Mouse (Mus musculus) cerebellum, postnatal 4 days (tissue): ENCODE data around the gene Sh3glb1.

Experiments used
- DNase-seq, 2 experiments: peaks; one replicate each; pipeline ENCODE4 v3.0.0; 2022; ENCODE audit warnings: low spot score in 2 of 2, mixed read lengths in 1 of 2

Gene Sh3glb1

DNA sequence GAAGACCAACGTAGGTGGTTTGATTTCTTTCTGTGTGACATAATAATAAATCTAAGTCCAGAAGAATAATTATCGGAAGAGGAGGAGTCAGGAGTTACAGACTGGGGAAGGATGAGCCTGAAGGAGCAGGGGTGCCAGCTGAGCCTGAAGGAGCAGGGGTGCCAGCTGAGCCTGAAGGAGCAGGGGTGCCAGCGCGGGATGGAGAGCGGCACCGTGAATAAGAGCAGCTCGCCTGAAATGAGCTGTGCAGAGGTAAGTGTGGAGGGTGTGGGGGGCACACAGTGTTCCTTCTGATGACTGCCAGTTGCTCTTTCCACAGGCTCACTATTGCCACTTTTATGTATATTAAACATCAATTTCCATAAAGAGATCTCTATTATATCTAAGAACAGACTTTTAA is 5.1 kb downstream of the Sh3glb1 start:
- no peak for DNase-seq

DNA sequence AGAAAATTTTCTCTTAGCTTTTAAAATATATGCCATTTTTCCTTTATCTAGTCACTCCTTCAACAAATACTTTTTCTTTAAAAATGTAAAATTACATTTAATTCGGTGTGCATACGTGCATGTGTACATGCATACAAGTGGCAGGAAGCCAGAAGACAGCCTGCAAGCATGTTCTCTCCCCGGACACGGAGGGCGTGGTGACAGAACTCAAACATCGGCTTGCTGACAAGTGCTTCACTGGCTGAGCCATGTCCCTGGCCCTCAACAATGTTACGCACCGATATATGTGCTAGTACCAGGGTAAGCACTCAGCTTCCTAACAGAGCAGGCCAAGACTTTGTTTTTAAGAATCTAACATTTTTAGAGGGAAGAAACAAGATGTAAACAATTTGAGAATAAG is 5.5 kb downstream of the Sh3glb1 start:
- DNase-seq = no peak

DNA sequence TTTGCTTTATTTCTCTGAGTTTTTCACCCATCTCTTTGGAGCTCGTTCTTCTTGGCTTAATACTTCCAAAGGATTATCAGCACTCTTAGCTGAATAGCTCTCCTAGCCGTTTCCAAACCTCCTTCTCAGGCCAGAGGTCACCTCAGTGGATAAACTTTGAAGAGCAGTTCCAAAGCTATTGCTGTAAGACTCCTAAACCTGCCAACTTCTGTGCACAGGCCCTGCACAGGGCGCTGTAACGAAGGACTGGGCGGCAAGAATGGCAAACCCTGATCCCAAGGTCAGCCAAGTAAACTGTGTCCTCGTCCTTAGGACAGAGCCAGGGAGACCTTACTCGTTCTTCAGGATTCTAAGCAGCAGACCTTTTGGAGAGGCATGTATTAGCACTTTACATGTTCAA is 6.0 kb downstream of the Sh3glb1 start:
- DNase-seq = no peak

DNA sequence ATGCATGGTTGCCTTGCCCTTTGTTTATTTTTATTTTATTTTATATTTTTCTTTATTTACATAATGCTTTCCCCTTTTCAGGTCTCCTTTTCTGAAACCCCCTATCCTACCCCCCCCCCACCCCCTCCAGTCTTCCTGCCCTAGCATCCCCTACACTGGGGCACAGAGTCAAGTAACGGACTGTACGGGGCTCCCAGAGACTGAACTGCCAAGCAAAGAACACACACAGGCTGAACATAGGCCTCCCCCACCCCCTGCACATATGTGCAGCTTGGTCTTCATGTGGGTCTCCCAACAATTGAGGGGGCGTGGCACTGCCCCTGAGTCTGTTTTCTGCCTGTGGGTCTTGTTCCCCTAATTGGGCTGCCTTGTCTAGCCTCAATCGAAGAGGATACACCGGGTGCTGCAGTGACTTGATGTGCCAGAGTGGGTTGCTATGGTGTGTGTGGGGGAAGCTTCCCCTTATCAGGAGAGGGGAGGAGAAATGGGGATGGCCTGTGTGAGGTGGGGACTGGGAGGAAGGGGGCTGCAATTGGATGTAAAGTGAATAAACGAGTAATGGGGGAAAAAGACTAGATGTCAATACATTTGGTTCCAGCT is 8.4 kb downstream of the Sh3glb1 start:
- DNase-seq = no peak

DNA sequence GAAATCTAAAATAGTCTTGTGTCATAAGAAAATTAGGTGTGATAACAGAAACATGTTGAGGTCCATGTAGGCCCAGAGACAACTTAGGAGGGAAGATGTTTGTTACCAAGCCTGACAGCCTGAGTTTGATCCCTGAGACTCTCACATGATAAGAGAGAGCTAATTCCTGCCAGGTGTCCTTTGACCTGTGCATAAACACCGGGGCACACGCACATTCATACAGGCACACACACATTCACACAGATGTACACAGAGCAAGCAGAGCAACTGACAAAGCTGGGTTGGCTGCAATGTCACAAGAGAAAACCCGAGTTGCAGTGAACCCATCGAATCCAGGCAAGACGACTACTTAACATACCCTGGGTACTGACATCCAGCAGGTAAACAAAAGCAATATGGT is 11.5 kb downstream of the Sh3glb1 start:
- no peak for DNase-seq

DNA sequence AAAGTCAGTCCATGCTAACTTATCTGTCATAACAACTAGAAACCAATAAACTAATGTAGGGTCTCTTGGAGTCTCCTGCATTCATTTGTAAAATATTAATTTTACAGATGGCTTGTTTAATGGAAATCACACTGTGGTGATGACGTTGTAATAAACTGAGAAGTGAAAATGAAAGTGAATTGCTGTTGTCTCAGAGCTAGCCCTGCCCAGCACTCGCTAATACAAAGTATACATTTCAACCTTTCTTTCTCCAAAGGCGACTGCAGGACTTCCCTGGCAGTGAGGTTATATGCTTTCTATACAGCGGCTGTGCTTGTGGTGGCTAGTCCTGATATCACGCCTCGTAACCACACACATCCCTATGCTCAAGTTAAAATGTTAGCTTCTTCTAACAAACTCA is 16.2 kb downstream of the Sh3glb1 start:
- no peak for DNase-seq

DNA sequence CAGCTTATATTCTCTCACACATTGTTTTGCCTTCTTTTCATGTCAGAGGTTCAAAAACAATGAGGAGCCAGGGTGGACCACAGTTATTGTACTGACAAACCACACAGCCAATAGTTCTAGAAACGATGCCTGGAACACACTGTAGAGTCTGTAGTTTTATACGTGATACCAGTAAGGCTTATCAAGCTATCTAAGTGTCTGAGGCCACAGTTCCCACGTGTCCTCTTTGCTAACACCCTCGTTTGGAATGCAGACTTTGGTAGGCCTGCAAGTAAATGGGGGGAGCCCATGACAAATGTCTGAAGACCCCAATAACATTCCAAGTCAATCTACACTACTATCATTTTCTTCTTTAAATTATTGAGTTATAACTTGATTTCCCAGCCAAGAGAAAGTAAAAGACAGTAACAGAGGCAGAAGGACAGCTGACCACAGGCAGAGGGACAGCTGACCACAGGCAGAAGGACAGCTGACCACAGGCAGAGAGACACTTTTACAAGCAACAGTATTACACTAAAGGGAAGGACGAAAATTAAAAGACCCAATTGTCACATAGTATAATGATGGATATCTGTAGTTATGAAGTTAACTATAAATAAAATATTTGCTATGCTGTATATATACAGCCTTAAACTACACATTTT is 21.2 kb downstream of the Sh3glb1 start:
- DNase-seq = no peak

DNA sequence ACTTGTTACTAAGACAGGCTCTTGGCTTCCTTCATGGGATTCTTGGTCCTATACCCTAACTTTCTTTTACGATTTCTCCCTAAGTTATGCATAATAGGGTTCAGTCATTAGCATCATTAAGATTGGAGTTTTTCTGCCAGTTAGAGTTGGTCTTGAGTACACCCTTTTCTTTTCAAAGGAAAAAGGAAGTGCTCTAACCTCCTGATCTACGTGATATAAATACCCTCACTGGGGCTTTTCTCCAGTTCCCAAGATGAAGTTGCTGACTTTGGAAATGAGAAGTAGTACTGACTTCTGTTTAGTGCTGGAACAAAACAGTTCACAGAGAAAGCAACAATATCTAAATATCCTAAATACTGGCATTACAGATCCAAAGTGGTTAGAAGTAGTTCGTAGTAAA is 22.2 kb downstream of the Sh3glb1 start:
- DNase-seq = no peak

DNA sequence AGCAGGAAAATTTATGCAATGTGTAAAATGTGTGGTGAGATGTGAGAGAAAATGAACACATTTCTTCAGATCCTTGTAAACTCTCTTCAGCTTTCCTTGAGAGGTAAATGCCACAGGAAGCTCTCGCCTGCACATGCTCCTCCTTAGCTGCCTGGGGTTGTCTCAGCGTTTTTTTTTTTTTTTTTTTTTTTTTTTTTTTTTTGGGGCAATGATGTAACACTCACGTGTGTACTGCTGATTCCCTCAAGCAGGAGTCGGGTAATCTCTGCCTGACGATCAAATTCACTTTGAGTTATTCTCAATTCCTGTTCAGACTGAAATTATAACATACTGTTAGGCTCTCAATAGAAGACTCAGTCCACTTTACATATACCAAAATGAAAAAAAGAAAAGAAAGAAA is 23.0 kb downstream of the Sh3glb1 start:
- no peak for DNase-seq

DNA sequence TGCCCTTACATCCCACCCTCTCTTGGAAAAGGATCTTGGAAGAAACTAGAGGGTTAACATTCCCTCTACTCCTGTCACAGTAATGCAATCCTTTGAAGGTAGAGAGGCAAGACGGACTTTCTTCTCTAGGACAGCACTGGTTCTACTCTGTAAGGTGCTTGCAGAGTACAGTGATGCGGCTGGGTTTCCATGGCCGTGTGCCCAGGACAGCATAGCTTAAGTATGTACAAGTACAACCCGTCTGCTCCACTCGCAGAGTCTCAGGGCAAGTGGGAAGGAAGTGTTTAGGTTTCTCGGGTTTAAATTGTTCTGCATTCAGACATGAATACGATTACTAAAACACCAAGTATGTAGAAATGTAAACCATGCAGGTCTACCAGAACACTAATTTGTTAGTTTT is 25.2 kb downstream of the Sh3glb1 start:
- DNase-seq = no peak

DNA sequence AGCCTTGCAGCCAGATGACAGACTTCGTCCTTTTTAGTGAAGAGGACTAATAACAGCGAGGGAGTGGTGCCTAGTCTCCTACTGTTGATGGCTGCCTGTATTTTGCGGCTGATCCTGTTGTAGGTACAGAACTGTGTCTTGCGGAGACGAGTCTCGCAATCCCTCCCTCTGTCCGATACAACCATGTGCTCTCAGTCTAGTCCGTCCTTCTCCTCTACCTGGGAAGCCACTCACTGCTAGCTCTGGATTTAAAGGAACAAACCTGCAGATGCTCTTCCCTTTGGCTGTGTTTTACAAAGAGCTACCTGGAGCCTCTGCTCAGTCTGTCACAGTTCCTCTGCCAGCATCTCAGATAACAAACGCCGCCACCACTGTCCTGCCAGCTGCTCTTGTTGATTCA is 26.1 kb downstream of the Sh3glb1 start:
- DNase-seq = no peak

DNA sequence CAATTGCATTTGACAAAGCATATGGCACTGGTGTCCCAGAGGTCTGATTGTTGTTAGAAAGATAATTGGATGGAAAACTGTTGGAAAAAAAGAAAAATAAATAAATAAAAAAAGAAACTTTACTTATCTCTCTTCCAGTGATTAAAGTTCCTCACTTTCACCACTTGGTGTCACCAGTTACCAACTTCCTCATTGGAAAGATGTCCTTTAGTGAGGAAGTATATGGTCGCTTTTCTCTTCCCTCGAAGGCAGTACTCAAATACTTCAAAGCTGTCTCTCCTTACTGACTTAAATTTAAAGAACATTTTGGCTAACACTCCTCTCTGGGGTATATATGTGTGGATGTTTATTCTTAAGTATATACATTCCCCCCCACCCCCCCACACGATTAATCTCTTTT is 28.1 kb downstream of the Sh3glb1 start:
- no peak for DNase-seq

DNA sequence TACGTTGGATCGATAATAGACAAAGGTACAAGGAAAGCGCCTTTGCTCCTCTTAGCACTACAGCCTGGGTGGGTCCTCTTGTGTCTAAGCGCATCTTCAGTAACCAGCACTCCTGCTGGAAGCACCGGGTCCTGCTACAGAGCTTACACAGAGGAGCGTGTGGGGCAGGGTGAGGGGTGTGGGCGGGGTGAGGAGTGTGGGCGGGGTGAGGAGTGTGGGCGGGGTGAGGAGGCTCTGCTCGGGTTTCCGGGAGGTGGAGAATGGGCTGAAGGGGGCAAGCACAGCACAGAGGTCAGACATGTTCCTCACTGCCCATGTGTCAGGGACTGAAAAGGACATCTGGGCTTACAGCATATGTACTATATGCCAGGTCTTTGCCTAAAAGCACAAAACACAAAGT is 30.9 kb downstream of the Sh3glb1 start:
- no peak for DNase-seq

DNA sequence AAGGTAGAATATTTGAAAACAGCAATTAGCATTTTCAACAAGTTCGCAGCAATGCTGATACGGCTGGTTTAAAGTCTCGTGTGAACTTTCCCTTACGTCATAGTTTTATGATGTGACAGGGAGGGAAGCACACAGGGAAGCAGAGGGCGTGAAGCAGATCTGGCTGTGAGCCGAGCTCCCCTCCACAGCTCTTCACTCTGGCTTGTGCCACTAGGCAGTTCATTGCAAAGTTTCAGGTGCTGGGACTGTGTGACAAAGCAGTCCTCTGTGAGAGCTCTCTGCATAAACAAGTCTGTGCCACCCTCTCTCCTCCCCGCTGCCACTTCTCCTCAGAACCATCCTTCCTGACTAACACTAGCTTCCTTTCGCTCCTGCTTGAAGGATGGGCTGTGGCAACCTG is 31.9 kb downstream of the Sh3glb1 start:
- DNase-seq = no peak

DNA sequence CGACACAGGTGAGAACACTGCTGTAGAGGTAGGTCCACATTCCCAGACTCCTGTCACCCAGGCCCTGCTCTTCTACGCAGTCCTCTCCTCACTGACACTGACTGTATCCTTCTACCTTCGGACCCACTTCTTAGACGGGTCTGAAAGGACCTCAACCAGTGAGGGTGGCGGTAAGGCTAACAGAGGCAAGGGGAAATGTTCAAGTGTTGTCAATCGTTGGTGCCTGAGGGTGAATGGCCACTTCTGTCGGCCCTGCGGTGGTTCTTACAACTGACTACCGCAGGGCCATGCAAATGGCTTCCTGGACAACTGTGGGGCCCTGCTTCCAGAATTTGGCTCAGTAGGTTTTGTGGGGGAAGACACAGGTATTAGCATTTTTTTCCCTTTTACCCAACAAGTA is 32.5 kb downstream of the Sh3glb1 start:
- DNase-seq = no peak

DNA sequence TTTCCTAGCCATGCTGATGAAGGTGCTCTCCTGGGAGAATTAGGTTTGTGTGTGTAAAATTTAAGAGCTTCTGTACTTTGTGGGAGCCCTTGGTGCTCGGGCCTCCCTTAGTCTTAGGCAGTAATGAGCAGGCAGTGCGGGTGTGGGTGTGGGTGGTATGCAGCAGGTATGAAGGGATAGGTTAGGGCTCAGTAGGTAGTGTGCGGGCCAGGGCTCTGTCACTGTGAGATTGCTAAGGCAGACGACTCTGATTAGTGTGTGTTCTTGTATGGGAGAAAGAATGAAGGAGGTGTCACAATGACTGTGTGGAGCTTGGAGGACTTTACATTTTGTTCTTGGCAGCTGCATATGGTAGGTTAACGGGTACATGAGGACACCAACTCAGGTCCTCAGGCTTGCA is 34.0 kb downstream of the Sh3glb1 start:
- DNase-seq = no peak

DNA sequence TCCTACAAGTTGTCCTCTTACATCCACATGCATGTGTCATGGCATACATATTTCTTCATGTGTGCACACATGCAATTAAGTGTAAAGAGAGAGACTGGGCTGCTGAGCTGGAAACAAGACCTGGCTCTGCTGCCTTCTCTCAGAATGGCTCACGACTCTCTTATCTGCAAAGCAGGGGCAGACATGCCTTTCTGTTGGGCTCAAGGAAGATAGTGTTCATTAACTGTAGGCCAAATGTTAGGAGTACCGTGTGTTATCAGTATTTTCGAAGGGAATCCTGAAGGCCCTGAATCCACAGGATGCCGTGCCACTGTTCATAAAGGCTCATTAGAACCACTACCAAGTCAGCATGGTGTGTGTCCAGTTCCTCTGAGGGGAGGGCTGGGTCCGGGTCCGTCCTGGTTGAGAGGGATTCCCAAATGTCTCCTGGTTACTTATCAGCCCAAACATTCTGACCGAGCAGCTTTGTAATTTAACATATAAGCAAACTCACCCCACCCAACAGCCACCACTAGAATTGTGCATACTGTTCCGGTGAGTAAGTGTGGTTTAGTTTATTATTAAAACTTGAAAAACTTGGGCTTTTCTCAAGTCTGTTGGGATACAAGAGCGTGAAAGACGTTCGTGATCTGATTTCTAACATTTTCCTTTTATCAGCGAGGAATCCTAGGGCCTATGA is 36.9 kb downstream of the Sh3glb1 start:
- DNase-seq = no peak

DNA sequence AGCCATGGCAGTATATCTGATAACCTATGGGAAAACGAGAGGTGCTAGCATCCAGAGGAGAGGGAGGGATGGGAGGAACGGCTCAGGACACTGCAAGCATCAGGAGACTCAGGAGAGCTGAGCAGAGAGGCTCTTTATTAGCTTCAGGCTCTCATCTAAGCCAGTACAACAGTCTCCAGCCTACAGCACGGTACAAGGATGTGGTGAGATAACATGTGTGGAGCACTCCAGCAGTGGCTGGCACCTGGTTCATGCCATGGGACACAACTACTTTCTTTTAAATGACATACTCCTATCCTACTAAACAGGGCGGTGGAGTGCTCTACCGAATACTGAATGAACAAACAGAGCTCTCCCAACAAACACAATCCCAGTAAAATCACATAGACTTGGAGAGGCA is 38.6 kb downstream of the Sh3glb1 start:
- no peak for DNase-seq

DNA sequence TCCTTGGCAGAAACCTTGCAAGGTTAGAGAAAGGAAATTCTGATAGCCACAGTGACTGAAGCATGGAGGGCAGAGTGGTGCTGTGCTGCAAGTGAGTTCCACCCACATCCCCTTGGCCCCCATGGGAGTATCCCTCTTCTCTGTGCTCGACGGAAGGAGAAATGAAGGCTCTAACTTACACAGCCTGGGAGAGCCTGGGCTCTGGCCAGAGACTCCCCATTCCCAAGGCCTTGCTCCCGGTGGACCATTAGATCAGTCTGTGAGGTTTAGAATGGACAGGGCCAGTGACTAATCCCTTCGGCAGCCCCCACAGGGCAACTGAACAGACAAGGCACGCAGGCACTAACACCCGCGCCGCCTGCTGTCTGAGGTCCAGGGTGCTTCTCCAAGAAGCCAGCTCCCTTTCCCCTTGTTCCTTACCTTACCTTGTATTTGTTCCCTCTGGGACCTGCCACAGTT is 40.4 kb downstream of the Sh3glb1 start:
- no peak for DNase-seq

DNA sequence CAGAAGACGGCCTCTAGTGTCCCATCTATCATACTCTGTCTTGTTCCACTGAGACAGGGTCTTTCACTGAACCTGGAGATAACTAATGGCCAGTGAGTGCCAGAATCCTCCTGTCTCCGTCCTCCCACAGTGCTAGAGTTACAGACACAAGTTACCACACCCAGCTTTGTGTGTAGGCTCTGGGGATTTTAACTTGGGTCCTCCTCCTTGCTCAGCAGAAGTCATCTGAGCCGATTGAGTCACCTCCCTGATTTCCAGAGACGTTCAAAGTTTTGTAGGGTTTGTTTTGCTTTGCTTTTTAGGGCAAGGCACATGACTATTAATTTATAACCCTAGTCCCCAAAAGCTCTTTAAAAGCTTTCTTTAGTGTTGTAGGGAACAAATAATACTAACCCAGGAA is 41.0 kb downstream of the Sh3glb1 start:
- DNase-seq = no peak

DNA sequence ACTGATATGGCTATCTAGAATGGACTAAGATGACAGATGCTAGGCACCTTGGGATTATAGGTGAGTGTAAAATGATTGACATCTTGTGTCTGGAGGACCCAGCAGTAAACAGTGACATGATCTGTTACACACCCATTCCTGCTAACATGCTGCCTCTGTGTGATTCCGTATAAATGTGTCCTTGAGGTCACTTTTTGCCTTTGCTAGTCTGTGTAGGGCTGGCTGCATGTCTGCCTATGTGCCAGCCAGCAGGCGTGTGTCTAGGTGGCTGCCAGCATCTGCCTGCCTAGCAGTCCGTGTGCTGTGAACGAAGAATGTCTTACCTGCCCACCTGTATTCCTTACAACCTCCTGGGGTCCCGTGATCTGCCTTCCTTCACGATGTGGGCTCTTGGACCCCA is 42.4 kb downstream of the Sh3glb1 start:
- DNase-seq = no peak

DNA sequence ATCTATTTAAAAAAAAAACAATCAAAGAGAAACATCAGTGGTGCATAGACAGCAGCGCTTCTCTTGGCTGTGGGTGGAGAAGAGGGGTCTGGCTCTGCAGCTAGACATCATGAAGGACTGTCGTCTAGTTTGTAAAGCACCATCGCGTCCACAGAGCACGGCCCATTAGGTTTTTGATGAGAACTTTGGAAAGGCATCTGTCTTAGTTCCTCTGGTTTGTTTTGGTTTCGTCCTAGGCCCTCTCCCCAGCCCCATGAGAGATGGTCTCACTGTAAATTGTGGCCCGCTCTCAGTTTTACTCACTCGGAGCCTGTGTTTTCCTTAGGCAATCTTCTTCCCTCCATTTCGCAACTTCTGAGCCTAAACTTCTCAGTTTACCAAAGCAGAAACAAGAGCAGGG is 43.9 kb downstream of the Sh3glb1 start:
- DNase-seq = no peak

DNA sequence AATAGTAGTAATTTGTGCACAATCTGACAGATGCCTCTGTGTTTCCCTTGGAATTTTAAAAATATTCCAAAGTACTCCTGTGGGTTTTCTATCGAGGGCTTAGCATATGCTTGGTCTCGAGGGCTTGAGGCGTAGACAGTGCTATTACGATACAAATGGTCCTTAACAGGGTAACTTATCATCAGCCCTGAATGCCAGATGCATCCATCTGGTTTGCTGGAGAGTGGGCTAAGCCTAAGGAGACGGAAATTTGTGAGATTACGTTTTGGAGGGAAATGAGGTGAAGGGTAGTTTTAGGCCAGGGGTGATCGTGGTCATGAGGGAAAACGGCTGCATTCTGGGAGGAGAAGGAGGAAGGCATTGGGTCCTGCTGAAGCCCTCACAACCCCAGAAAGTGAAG is 48.1 kb downstream of the Sh3glb1 start:
- no peak for DNase-seq
